Mouse (Mus musculus): ENCODE measurements at regions not wholly inside any gene's neighbourhood (a gene's known extent, or its start where the extent isn't known, plus 50 kb on each side); places are given as distances from the start of the nearest gene placed in this dataset.
"Not testable (repeated sequence)": the region's sequence is repeated elsewhere in the genome, so short reads cannot be mapped to it uniquely, and the experiment has no call there.

DNA sequence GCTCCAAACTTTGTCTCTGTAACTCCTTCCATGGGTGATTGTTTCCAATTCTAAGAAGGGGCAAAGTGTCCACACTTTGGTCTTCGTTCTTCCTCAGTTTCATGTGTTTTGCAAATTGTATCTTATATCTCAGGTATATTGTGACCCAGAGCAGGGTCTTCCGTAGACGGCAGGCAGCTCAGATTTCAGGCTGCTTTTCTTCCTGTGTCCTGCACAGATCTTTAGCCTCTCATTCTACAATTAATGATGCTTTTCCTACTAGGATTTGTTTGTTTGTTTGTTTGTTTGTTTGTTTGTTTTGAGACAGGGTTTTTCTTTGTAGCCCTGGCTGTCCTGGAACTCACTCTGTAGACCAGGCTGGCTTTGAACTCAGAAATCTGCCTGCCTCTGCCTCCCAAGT is 69.0 kb upstream of the Cpsf6 start:
- 79% methylated on average over 3 of the region's 3 CpGs for WGBS
- not testable (repeated sequence) for H3K4me3 ChIP-seq (replicated peaks); ATAC-seq (ENCODE audit: insufficient number of reproducible peaks, low FRiP score, low TSS enrichment, low read depth); H3K27me3 ChIP-seq; H3K9ac ChIP-seq; H3K9me3 ChIP-seq (replicated peaks); H3K36me3 ChIP-seq; H3K4me1 ChIP-seq; H3K27ac ChIP-seq (replicated peaks); H3K4me2 ChIP-seq (replicated peaks)

DNA sequence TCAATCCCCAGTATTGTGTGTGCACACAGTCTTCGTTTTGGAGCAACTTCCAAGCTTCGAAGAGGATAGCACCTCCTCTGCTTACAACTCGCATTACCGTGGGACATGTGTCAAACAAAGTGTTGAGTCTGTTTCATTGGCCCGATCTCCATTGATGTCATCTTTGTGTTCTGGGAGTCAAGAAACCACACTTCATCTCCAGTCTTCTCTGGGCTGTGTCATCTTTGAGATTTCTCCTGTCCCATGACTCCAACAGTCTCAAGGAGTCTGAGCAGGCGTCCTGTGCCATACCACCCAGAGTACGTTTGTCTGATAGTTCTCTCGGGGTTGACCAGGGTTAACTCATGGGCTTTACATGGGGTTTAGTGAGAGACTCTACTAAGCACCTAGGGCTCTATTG is 67.8 kb upstream of the Cpsf6 start:
- Histone ChIP-seq H3K27ac (replicated peaks) (no peak overlapping the region), H3K27me3 (no peaks in the 10 kb centered on the region), H3K4me1 (no peaks in the 10 kb centered on the region), H3K9me3 (replicated peaks) (no peaks in the 10 kb centered on the region), H3K4me2 (replicated peaks) (no peak overlapping the region), H3K36me3 (no peaks in the 10 kb centered on the region), H3K9ac (no peak overlapping the region), H3K4me3 (replicated peaks) (no peak overlapping the region)
- ATAC-seq (ENCODE audit: insufficient number of reproducible peaks, low FRiP score, low TSS enrichment, low read depth) = no peak
- 89% methylated on average over 8 of the region's 8 CpGs for WGBS

- 66% methylated on average over 8 of the region's 8 CpGs for WGBS
- no peak overlapping the region for H3K4me2 ChIP-seq (replicated peaks)
- H3K36me3 ChIP-seq = no peaks in the 10 kb centered on the region
- H3K27me3 ChIP-seq = no peaks in the 10 kb centered on the region
- H3K9me3 ChIP-seq (replicated peaks) = no peaks in the 10 kb centered on the region
- no peak overlapping the region for H3K27ac ChIP-seq (replicated peaks)
- no peak overlapping the region for H3K9ac ChIP-seq
- H3K4me1 ChIP-seq = no peaks in the 10 kb centered on the region
- H3K4me3 ChIP-seq (replicated peaks) = no peak overlapping the region
- no peak for ATAC-seq (ENCODE audit: insufficient number of reproducible peaks, low FRiP score, low TSS enrichment, low read depth)
Measured at GRCm38 (mm10) chr10:117447206-117447605, 67.4 kb upstream of the Cpsf6 start.

- Histone ChIP-seq H3K4me2 (replicated peaks) (no peak overlapping the region), H3K27me3 (no peaks in the 10 kb centered on the region), H3K36me3 (no peaks in the 10 kb centered on the region), H3K4me3 (replicated peaks) (no peak overlapping the region), H3K9ac (no peak overlapping the region), H3K9me3 (replicated peaks) (no peaks in the 10 kb centered on the region), H3K4me1 (no peaks in the 10 kb centered on the region), H3K27ac (replicated peaks) (no peak overlapping the region)
- 75% methylated on average over 7 of the region's 7 CpGs for WGBS
- no peak for ATAC-seq (ENCODE audit: insufficient number of reproducible peaks, low FRiP score, low TSS enrichment, low read depth)
Measured at GRCm38 (mm10) chr10:117446776-117447175, 67.0 kb upstream of the Cpsf6 start.

- Histone ChIP-seq H3K27ac (replicated peaks) (no peak overlapping the region), H3K4me1 (0 out of 2 replicates have a peak, but pooled peaks cover 5% of the 10 kb centered on the region), H3K4me3 (replicated peaks) (no peak overlapping the region), H3K27me3 (no peaks in the 10 kb centered on the region), H3K9ac (no peak overlapping the region), H3K4me2 (replicated peaks) (no peak overlapping the region), H3K36me3 (no peaks in the 10 kb centered on the region), H3K9me3 (replicated peaks) (no peaks in the 10 kb centered on the region)
- ATAC-seq (ENCODE audit: insufficient number of reproducible peaks, low FRiP score, low TSS enrichment, low read depth) = no peak
- WGBS = 83% methylated on average over 15 of the region's 15 CpGs
Measured at GRCm38 (mm10) chr10:117445801-117446490, 66.1 kb upstream of the Cpsf6 start.

DNA sequence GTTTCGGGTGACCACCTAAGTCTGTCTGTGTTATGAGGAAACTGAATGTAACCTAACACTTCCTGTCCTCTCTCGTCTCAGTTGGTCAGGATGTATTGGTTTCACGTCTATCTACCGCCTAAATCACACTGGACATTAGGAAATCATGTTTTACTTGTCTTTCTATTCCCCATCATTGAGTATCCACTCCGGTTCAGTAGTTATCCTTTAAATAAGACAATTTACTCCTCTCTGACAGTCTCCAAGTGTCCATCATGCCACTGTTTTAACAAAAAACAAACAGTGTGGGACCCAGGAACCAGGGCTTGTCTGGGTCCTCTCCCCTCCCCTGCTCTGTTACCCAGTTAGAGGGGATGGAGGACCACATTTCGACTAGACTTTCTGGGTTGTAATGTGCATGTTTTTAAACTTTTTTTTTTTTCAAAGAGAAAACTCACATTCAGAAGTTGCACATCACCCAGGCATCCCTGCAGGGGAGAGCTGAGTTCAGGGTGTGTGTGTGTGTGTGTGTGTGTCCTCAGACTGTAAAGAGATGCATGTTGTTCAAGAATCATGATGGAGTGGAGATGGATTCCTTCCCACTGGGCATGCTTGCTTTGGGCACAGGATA is 65.5 kb upstream of the Cpsf6 start:
- 0 out of 2 replicates have a peak, but pooled peaks cover 5% of the 10 kb centered on the region for H3K4me1 ChIP-seq
- H3K27ac ChIP-seq (replicated peaks) = no peak overlapping the region
- H3K36me3 ChIP-seq = no peaks in the 10 kb centered on the region
- H3K27me3 ChIP-seq = no peaks in the 10 kb centered on the region
- no peak overlapping the region for H3K4me2 ChIP-seq (replicated peaks)
- WGBS = 44% methylated on average over 6 of the region's 6 CpGs
- H3K9me3 ChIP-seq (replicated peaks) = no peaks in the 10 kb centered on the region
- H3K4me3 ChIP-seq (replicated peaks) = no peak overlapping the region
- ATAC-seq (ENCODE audit: insufficient number of reproducible peaks, low FRiP score, low TSS enrichment, low read depth) = no peak
- no peak overlapping the region for H3K9ac ChIP-seq

DNA sequence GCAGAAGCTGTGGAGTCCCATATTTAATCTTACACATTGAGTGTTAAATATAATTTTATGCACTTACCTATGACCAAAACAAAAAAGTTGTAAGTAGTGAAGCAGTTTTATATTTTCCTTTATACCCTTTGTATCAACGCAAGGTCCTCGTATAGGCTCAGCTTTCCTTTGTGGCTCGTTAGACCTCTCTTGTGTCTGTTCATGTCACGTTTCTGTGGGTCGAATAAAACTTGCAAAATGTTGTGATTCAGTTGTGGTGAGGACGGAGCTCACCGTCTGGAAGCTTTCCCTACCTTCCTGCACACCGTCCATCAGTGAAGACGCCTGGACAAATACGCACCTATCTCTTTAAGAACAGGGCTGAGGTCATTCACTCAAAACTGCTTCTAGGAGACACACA is 64.9 kb upstream of the Cpsf6 start:
- no peak for ATAC-seq (ENCODE audit: insufficient number of reproducible peaks, low FRiP score, low TSS enrichment, low read depth)
- H3K27ac ChIP-seq (replicated peaks) = no peak overlapping the region
- H3K9me3 ChIP-seq (replicated peaks) = no peaks in the 10 kb centered on the region
- H3K4me2 ChIP-seq (replicated peaks) = no peak overlapping the region
- no peak overlapping the region for H3K4me3 ChIP-seq (replicated peaks)
- H3K27me3 ChIP-seq = no peaks in the 10 kb centered on the region
- 0 out of 2 replicates have a peak, but pooled peaks cover 5% of the 10 kb centered on the region for H3K4me1 ChIP-seq
- no peaks in the 10 kb centered on the region for H3K36me3 ChIP-seq
- WGBS = 75% methylated on average over 10 of the region's 10 CpGs
- no peak overlapping the region for H3K9ac ChIP-seq

GRCm38 (mm10) chr10:117443426-117444350 is 63.9 kb upstream of the Cpsf6 start:
- H3K9me3 ChIP-seq (replicated peaks) = no peaks in the 10 kb centered on the region
- H3K4me3 ChIP-seq (replicated peaks) = no peak overlapping the region
- no peaks in the 10 kb centered on the region for H3K27me3 ChIP-seq
- no peak overlapping the region for H3K9ac ChIP-seq
- H3K36me3 ChIP-seq = no peaks in the 10 kb centered on the region
- H3K4me2 ChIP-seq (replicated peaks) = no peak overlapping the region
- H3K27ac ChIP-seq (replicated peaks) = no peak overlapping the region
- no peak for ATAC-seq (ENCODE audit: insufficient number of reproducible peaks, low FRiP score, low TSS enrichment, low read depth)
- WGBS = 86% methylated on average over 4 of the region's 4 CpGs
- 0 out of 2 replicates have a peak, but pooled peaks cover 5% of the 10 kb centered on the region for H3K4me1 ChIP-seq

GRCm38 (mm10) chr10:117441979-117442803 is 62.4 kb upstream of the Cpsf6 start:
- H3K9ac ChIP-seq = no peak overlapping the region

DNA sequence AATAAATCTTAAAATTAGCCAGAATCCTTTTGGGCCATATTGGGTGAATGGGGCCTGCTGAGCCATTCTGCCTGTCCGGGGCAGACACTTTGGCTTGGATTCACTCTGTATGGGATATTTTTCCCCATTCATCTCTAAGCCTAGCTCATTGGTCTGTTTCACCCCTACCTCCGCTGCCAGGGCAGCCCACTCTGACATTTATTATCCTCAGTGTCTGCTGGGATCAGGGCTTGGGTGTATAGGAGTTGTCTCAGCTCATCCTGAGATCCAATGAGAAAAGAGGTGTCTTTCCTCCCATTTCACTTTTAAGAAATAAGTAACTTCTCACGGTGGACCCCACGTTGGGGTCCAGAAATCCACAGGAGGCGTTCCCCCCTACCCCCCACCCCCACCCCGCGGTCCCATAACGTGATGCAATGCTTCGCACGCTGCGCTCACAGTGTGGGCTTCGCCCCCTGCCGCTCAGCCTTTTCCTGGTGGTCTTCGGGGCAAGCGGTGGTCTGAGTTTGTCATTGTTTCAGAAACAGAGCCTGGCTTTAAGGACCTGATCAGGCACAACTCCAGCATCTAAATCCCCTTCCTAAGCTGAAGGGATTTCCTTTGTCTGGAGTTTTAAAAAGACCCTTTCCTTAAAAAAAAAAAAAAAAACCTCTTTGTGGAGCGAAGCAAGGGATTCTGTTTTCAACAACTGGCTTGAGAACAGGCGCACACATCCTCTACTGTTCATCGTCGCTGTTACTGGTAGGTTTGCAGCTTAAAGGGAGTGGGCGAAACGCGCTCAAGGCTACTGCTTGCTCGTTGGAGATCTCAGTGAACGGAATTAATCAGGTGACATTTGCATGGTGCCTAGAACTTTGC is 61.5 kb upstream of the Cpsf6 start:
- Histone ChIP-seq H3K4me2 (replicated peaks) (peak overlapping the region; percentile 42), H3K4me3 (replicated peaks) (peak overlapping the region; percentile 7; the same call in 1 of the 2 replicates), H3K4me1 (peaks cover 9% of the 10 kb centered on the region), H3K27ac (replicated peaks) (no peak overlapping the region), H3K9ac (no peak overlapping the region), H3K36me3 (no peaks in the 10 kb centered on the region), H3K27me3 (peaks cover under 1% of the 10 kb centered on the region; the same call in 1 of the 2 replicates), H3K9me3 (replicated peaks) (no peaks in the 10 kb centered on the region)
- no peak for ATAC-seq (ENCODE audit: insufficient number of reproducible peaks, low FRiP score, low TSS enrichment, low read depth)
- WGBS = 15% methylated on average over 24 of the region's 24 CpGs

More at GRCm38 (mm10) chr10:117441979-117442803, 62.4 kb upstream of the Cpsf6 start:
- Histone ChIP-seq H3K27ac (replicated peaks) (no peak overlapping the region), H3K4me1 (0 out of 2 replicates have a peak, but pooled peaks cover 5% of the 10 kb centered on the region), H3K9me3 (replicated peaks) (no peaks in the 10 kb centered on the region), H3K36me3 (no peaks in the 10 kb centered on the region), H3K4me2 (replicated peaks) (peak overlapping the region; percentile 42; the same call in 1 of the 2 replicates), H3K27me3 (no peaks in the 10 kb centered on the region), H3K4me3 (replicated peaks) (0 out of 2 replicates have a peak overlapping the region, but pooled peaks have one; percentile 7)
- no peak for ATAC-seq (ENCODE audit: insufficient number of reproducible peaks, low FRiP score, low TSS enrichment, low read depth)
- WGBS = 73% methylated on average over 17 of the region's 17 CpGs
